Mouse (Mus musculus) embryo, embryonic 9.5 days (tissue): ENCODE measurements around the gene Ltc4s.

ENCODE experiments used
- DNase-seq: peaks from one replicate; pipeline ENCODE4 v3.0.0-alpha.2; 2017; ENCODE audit errors: extremely low spot score

Gene Ltc4s

DNA sequence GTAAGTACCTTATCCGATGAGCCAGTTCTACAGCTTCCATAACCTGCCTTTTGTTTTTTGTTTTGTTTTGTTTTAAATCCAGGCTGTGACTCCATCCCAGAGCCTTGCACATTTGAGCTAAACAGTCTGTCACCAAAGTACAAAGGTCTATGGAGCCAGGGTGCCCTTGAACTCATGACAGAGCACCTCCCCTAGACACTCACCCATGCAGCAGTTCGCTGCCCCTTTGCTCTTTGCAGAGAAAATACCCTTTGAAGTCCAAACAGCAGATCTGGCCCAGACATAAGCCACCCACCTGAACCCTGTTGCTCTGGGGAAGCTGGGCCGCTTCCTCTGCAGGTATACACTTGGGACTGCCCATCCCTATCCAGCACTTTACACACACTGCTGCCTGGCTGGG, 36.8 kb downstream of the Ltc4s start:
- no peak for DNase-seq

GRCm38 (mm10) chr11:50200613-50201012, 37.8 kb downstream of the Ltc4s start:
- DNase-seq: no peak

- no peak for DNase-seq
Observed at GRCm38 (mm10) chr11:50198916-50199315, 39.5 kb downstream of the Ltc4s start.

DNA sequence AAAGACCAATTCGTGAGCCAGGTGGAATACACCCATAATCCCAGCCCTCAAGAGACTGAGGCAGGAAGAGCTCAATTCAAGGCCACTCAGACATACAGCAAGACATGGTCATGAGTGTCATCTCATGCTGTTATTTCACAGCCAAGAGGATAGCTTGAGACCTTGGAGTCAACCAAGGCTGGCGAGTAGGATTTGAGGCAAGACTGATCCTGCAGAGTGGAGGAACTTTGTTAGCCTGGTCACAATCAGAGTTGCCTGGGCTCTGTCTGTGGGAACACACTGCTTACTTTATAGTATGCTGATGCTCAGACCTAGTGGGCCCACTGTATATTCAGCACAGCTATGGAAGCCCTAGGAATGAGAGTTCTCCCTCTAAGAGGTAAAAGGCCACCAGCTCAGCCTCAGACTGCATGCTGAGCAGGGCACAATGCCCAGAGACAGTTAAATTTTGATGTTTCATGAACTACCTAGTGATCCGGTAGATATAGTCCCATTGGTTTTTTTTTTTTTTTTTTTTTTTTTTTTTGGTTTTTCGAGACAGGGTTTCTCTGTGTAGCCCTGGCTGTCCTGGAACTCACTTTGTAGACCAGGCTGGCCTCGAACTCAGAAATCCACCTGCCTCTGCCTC, 40.1 kb downstream of the Ltc4s start:
- no peak for DNase-seq

DNA sequence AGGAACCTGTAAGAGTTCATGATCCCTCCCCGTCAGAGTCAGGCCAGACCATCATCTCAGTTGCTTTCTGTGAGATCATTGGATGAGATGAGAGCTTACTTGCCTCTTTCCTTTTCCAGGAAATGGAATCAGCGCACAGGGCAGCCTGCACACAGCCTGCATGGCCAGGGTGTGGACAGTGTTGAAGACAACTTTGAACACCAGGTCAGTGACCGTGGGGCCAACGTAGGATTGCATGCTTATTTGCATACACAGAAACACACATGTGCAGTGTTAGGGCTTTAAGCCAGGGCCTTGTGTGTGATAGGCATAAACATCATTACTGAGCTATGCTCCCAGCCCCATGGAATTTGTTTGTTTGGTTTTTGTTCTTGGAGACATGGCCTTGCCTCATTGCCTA, 40.9 kb downstream of the Ltc4s start:
- DNase-seq: no peak

- no peak for DNase-seq
Observed at GRCm38 (mm10) chr11:50194793-50195192, 43.6 kb downstream of the Ltc4s start.

GRCm38 (mm10) chr11:50194070-50194469, 44.3 kb downstream of the Ltc4s start:
- DNase-seq: no peak

GRCm38 (mm10) chr11:50192278-50192677, 46.1 kb downstream of the Ltc4s start:
- no peak for DNase-seq

- DNase-seq: no peak
Observed at GRCm38 (mm10) chr11:50190362-50190761, 48.1 kb downstream of the Ltc4s start.

GRCm38 (mm10) chr11:50188682-50189081, 49.7 kb downstream of the Ltc4s start:
- no peak for DNase-seq
